Mouse (Mus musculus) hindbrain, embryonic 16.5 days (tissue): ENCODE data around the gene Tex36. TPM values are rescaled to one million over a fixed set of nuclear protein-coding genes. Genes with fewer than 3 reads are reported as not detected.

Source experiments
- ATAC-seq: fragments of 200-750 bp; cut with Nextera tagmentation; 2 replicates; pipeline ENCODE4 v1.8.0; 2017; ENCODE audit warnings: moderate TSS enrichment, moderate library complexity
- H3K27ac ChIP-seq: fragments of 300-500 bp; sonication (generic); 2 replicates; pipeline ENCODE4 v1.5.1; 2014; ENCODE audit warnings: low read depth, mild to moderate bottlenecking, control low read depth, low read length, moderate library complexity
- H3K27me3 ChIP-seq: fragments of 300-500 bp; sonication (generic); replicated peaks from 2 replicates; pipeline ENCODE4 v1.6.1; 2014; ENCODE audit warnings: low read length; ENCODE audit not compliant: control insufficient read depth, insufficient read depth
- H3K36me3 ChIP-seq: fragments of 300-500 bp; sonication (generic); 2 replicates; pipeline ENCODE4 v1.6.1; 2014; ENCODE audit warnings: mild to moderate bottlenecking, low read length, moderate library complexity, mixed read lengths; ENCODE audit not compliant: control insufficient read depth, insufficient read depth
- H3K4me1 ChIP-seq: fragments of 300-500 bp; sonication (generic); 2 replicates; pipeline ENCODE4 v1.6.1; 2014; ENCODE audit warnings: low read depth, low read length; ENCODE audit not compliant: control insufficient read depth, insufficient read depth
- H3K4me2 ChIP-seq: fragments of 300-500 bp; sonication (generic); 2 replicates; pipeline ENCODE4 v1.6.1; 2014; ENCODE audit warnings: mild to moderate bottlenecking, low read length, control low read depth, moderate library complexity
- H3K4me3 ChIP-seq: fragments of 300-500 bp; sonication (generic); 2 replicates; pipeline ENCODE4 v1.5.1; 2014; ENCODE audit warnings: mild to moderate bottlenecking, low read length, control low read depth, moderate library complexity
- H3K9ac ChIP-seq: fragments of 300-500 bp; sonication (generic); 2 replicates; pipeline ENCODE4 v1.6.1; 2014; ENCODE audit warnings: low read depth, mild to moderate bottlenecking, control low read depth, low read length, moderate library complexity
- H3K9me3 ChIP-seq: fragments of 300-500 bp; sonication (generic); 2 replicates; pipeline ENCODE4 v1.6.1; 2014; ENCODE audit warnings: mild to moderate bottlenecking, low read length, moderate library complexity; ENCODE audit not compliant: control insufficient read depth
- WGBS: fragments of 180-500 bp; shearing (Covaris S2); extraction: QIAGEN DNeasy Blood & Tissue Kit; methylation state at CpG from one replicate; pipeline ENCODE4 v1.1.7; 2014; 5-methylcytosine and 5-hydroxymethylcytosine counted together
- polyA plus RNA-seq: library from polyadenylated mRNA; unstranded; fragments of >200 nt; fragmentation: Nextera tagmentation; extraction: Ambion mirVana; gene quantifications from 2 replicates; pipeline ENCODE4 v1.2.1, GENCODE M21; 2015

Gene Tex36
- polyA plus RNA-seq, 1 experiment from 2014 or later, result not detected

GRCm38 (mm10) chr7:133544966-133545365 lies 57.0 kb downstream of the Tex36 start:
- Histone ChIP-seq H3K27me3 (no peaks in the 10 kb centered on the region), H3K9me3 (no peaks in the 10 kb centered on the region; the same call in 1 of the 2 replicates), H3K4me2 (no peak overlapping the region), H3K4me3 (no peak overlapping the region), H3K4me1 (no peaks in the 10 kb centered on the region), H3K27ac (no peak overlapping the region), H3K36me3 (no peaks in the 10 kb centered on the region), H3K9ac (no peak overlapping the region)
- no peak for ATAC-seq
- 79% methylated on average over 2 of the region's 2 CpGs for WGBS

GRCm38 (mm10) chr7:133543131-133543530 lies 58.8 kb downstream of the Tex36 start:
- Histone ChIP-seq H3K27me3 (no peaks in the 10 kb centered on the region), H3K4me1 (no peaks in the 10 kb centered on the region), H3K27ac (no peak overlapping the region), H3K36me3 (no peaks in the 10 kb centered on the region), H3K9me3 (no peaks in the 10 kb centered on the region; the same call in 1 of the 2 replicates), H3K9ac (no peak overlapping the region), H3K4me3 (no peak overlapping the region), H3K4me2 (no peak overlapping the region)
- no peak for ATAC-seq
- WGBS, result 95% methylated on average over 4 of the region's 4 CpGs

DNA sequence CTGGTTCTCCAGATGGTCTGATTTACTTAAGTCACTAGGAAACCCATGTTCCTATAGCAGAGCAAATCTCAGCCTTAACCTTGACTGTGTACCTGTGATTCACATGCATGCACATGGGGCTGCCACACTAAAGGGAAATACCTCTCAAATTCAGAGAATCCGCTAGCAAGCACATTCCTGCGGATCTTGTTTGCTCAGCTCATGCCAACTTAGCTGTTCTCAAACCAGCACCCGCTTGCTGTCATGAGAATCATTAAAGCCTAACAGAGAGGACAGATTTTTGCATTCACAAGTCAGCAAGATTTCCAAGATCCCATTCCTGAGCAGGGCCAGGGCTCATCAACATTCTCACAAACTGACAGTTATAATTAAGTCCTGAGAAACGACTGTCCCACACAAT lies 64.6 kb downstream of the Tex36 start:
- no peak for ATAC-seq

More for the DNA sequence above, 64.6 kb downstream of the Tex36 start:
- Histone ChIP-seq H3K4me3 (no peak overlapping the region), H3K27me3 (no peaks in the 10 kb centered on the region), H3K9ac (no peak overlapping the region), H3K27ac (no peak overlapping the region), H3K4me2 (no peak overlapping the region), H3K36me3 (no peaks in the 10 kb centered on the region), H3K9me3 (no peaks in the 10 kb centered on the region), H3K4me1 (no peaks in the 10 kb centered on the region)
- 70% methylated on average over 4 of the region's 4 CpGs for WGBS

Other genes starting within 250 kb of the Tex36 start
- gene Edrf1, start 35.4 kb upstream of the Tex36 start, polyA plus RNA-seq, result 14.9 and 21.5 TPM in 2 replicates
- gene Mmp21, start 77.9 kb upstream of the Tex36 start, polyA plus RNA-seq, result 0.10 and 0.16 TPM in 2 replicates
- gene Bccip, start 107.2 kb upstream of the Tex36 start, polyA plus RNA-seq, result 93.2 and 99.4 TPM in 2 replicates
- gene Uros, start 107.9 kb upstream of the Tex36 start, polyA plus RNA-seq, result 51.9 and 52.0 TPM in 2 replicates
- 4.6 and 5.5 TPM in 2 replicates for gene Fank1, start 174.7 kb upstream of the Tex36 start, polyA plus RNA-seq
- gene Dhx32, start 180.6 kb upstream of the Tex36 start, polyA plus RNA-seq, result 43.8 and 44.4 TPM in 2 replicates